Mouse (Mus musculus) heart, embryonic 13.5 days (tissue): Measurements from ENCODE around the gene Dlx3. TPM values are rescaled to one million over a fixed set of nuclear protein-coding genes. Genes with fewer than 3 reads are reported as not detected.

Source experiments
- ATAC-seq: fragments of 200-750 bp; cut with Nextera tagmentation; 2 replicates; pipeline ENCODE4 v1.8.0; 2017; ENCODE audit warnings: moderate TSS enrichment; ENCODE audit not compliant: insufficient number of reproducible peaks, low FRiP score, low TSS enrichment; ENCODE audit errors: extremely low read depth
- H3K27ac ChIP-seq: fragments of 300-500 bp; sonication (generic); replicated peaks from 2 replicates; pipeline ENCODE4 v1.5.1; 2015; ENCODE audit warnings: moderate library complexity, mild to moderate bottlenecking, inconsistent platforms
- H3K27me3 ChIP-seq: fragments of 300-500 bp; sonication (generic); replicated peaks from 2 replicates; pipeline ENCODE4 v1.6.1; 2015; ENCODE audit warnings: mild to moderate bottlenecking, inconsistent platforms
- H3K36me3 ChIP-seq: fragments of 300-500 bp; sonication (generic); 2 replicates; pipeline ENCODE4 v1.6.1; 2015; ENCODE audit warnings: mild to moderate bottlenecking, inconsistent platforms
- H3K4me1 ChIP-seq: fragments of 300-500 bp; sonication (generic); 2 replicates; pipeline ENCODE4 v1.6.1; 2015; ENCODE audit warnings: inconsistent platforms
- H3K4me2 ChIP-seq: fragments of 300-500 bp; sonication (generic); 2 replicates; pipeline ENCODE4 v1.6.1; 2015; ENCODE audit warnings: inconsistent platforms, mild to moderate bottlenecking, moderate library complexity
- H3K4me3 ChIP-seq: fragments of 300-500 bp; sonication (generic); 2 replicates; pipeline ENCODE4 v1.5.1; 2015; ENCODE audit warnings: moderate library complexity, mild to moderate bottlenecking, inconsistent platforms
- H3K9ac ChIP-seq: fragments of 300-500 bp; sonication (generic); 2 replicates; pipeline ENCODE4 v1.6.1; 2015; ENCODE audit warnings: inconsistent platforms, mild to moderate bottlenecking, moderate library complexity
- H3K9me3 ChIP-seq: fragments of 300-500 bp; sonication (generic); 2 replicates; pipeline ENCODE4 v1.6.1; 2016; ENCODE audit warnings: inconsistent platforms
- WGBS: fragments of 180-500 bp; shearing (Covaris S2); methylation state at CpG from one replicate; pipeline ENCODE4 v1.1.7; 2015; ENCODE audit warnings: mixed read lengths; 5-methylcytosine and 5-hydroxymethylcytosine counted together
- polyA plus RNA-seq: library from polyadenylated mRNA; unstranded; fragments of >200 nt; fragmentation: Nextera tagmentation; extraction: Ambion mirVana; gene quantifications from 2 replicates; pipeline ENCODE4 v1.2.1, GENCODE M21; 2015

Dlx3 gene
- polyA plus RNA-seq, 1 experiment from 2014 or later = not detected

DNA sequence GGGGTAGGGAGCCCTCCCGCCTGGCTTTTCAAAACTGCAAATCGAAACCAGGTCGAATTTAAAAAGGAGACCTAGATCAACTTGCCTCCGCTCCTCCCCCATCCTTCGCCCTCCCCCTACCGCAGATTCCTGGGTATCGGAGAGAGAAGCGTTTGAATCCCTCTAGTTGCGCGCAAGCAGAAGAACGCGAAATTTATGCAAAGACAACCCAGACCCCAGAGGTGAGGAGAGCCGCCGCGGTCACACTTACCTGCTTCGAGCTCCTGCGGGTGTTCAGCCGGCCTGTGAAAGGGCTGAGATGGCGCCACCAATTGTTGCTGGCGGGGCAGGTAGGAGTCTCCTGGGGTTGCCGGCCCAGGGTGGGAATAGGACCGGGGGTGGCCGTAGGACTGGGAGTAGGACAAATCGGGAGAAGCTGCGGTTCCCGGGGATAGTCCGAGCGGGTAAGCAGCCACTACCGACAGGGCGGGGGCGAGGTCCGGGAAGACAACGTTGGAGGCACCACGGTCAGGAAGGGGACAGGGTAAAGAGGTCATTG is 25.1 kb downstream of the Dlx3 start:
- under 1% methylated on average over 34 of the region's 34 CpGs for WGBS
- H3K4me2 ChIP-seq = peak overlapping the region; percentile 78
- H3K4me1 ChIP-seq = peaks cover 28% of the 10 kb centered on the region
- peak overlapping the region; percentile 72; the same call in 1 of the 2 replicates for H3K9ac ChIP-seq
- H3K27ac ChIP-seq = no peak overlapping the region
- peaks cover 100% of the 10 kb centered on the region for H3K27me3 ChIP-seq
- no peaks in the 10 kb centered on the region for H3K36me3 ChIP-seq
- no peaks in the 10 kb centered on the region for H3K9me3 ChIP-seq
- peak overlapping the region; percentile 54 for H3K4me3 ChIP-seq
- ATAC-seq = no peak

- Histone ChIP-seq H3K36me3 (no peaks in the 10 kb centered on the region), H3K27me3 (peaks cover 100% of the 10 kb centered on the region), H3K4me1 (peaks cover 37% of the 10 kb centered on the region), H3K9me3 (no peaks in the 10 kb centered on the region), H3K27ac (no peak within 1 kb of the TSS), H3K4me2 (peak within 1 kb of the TSS; percentile 78), H3K4me3 (peak within 1 kb of the TSS; percentile 54), H3K9ac (peak within 1 kb of the TSS; percentile 72)
- 2% methylated on average over 36 of the region's 48 CpGs for WGBS
- no peak for ATAC-seq
Observed at GRCm38 (mm10) chr11:95145851-95146403, 26.0 kb downstream of the Dlx3 start, which contains the start of gene Dlx4. TSS of gene Dlx4 (minus strand) at chr11:95146263.

DNA sequence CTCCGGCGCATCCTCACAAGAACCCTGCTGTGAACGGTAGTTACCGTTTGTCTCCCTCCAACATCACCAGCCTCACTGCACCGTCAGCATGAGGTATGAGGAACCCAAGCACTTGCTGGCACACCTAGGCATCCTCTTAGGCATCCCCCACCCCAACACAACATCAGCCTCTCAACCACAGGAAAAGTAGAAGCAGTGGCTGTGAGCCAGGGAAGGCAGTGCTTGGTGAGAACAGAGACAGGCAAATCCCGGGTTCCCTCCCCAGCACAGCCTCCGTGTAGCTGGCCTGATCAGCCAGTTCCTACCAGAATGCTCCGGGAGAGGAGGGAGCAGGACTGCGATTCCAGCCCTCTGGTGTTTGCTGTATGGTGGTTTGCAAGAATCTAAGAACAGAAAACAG is 28.8 kb downstream of the Dlx3 start:
- ATAC-seq = no peak
- Histone ChIP-seq H3K9ac (no peak overlapping the region), H3K27ac (no peak overlapping the region), H3K4me2 (no peak overlapping the region), H3K4me1 (peaks cover 29% of the 10 kb centered on the region), H3K36me3 (no peaks in the 10 kb centered on the region), H3K4me3 (no peak overlapping the region), H3K9me3 (no peaks in the 10 kb centered on the region), H3K27me3 (peaks cover 100% of the 10 kb centered on the region)
- 3% methylated on average over 9 of the region's 9 CpGs for WGBS

DNA sequence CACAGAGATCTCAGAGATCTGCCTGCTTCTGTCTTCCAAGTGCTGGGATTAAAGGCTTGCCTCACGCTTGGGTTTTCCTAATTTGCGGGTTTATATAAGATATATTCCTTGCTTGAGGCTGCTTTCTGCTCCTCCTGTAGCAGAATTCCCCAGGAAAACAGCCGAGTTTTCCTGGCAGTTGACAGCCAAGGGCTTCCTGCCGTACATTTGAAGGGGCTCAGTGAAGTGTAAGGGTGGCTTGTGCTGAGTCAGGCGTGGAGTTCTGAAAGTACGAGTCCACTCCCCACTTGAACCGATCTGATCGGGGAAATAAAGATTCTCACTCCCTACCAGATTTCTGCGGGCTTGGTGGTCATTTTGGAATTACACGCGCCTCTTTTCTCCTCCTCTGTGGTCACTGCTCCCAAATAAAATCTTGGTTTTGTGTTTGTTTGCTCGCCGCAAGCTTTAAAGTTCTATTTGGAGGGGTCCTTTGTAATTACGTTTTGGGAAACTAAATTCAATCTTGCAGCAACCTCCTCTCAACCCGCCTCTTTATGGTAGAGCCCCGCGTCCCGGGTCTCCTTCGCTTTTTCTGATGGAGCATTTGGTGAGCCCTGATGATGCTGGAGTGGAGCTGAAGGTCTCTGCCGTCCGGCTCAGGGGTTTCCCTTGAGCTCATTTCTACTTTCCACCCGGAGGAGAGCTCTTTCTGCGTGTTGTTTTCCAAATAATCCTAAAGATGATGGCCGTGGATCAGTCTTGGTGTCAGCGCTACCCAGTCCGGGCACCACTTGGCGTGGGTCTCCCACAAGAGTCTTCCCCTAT is 29.7 kb downstream of the Dlx3 start:
- Histone ChIP-seq H3K36me3 (no peaks in the 10 kb centered on the region), H3K27me3 (peaks cover 99% of the 10 kb centered on the region), H3K4me2 (peak overlapping the region; percentile 44), H3K4me3 (peak overlapping the region; percentile 26), H3K27ac (no peak overlapping the region), H3K9ac (no peak overlapping the region), H3K9me3 (no peaks in the 10 kb centered on the region), H3K4me1 (peaks cover 29% of the 10 kb centered on the region)
- 3% methylated on average over 27 of the region's 27 CpGs for WGBS
- ATAC-seq = no peak

GRCm38 (mm10) chr11:95150269-95151049 is 30.5 kb downstream of the Dlx3 start:
- 3% methylated on average over 33 of the region's 33 CpGs for WGBS

DNA sequence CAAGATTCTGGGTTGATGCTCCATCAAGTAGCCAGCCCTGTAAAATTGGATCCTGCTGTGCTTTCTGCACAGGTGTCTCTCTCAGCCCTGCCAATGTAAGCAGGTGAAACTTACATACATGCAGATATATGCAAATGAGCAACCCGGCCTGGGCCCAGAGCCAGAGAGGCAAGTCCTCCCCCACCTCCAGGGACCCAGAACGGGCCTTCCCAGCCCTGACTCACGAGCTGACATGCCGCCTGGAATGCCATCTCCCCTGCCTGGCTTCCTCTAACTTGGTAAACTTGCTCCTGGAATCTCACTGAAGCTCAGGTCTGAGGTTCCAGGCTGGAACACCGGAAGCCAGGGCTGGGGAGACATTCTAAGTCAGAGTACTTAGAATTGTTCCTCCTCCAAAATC is 33.2 kb downstream of the Dlx3 start:
- Histone ChIP-seq H3K9me3 (no peaks in the 10 kb centered on the region), H3K36me3 (no peaks in the 10 kb centered on the region), H3K4me2 (no peak overlapping the region), H3K4me3 (no peak overlapping the region), H3K9ac (no peak overlapping the region), H3K27me3 (peaks cover 99% of the 10 kb centered on the region), H3K4me1 (peaks cover 12% of the 10 kb centered on the region), H3K27ac (no peak overlapping the region)
- 30% methylated on average over 5 of the region's 5 CpGs for WGBS
- no peak for ATAC-seq

More at GRCm38 (mm10) chr11:95150269-95151049, 30.5 kb downstream of the Dlx3 start:
- Histone ChIP-seq H3K4me2 (peak overlapping the region; percentile 44), H3K4me1 (peaks cover 21% of the 10 kb centered on the region), H3K9me3 (no peaks in the 10 kb centered on the region), H3K36me3 (no peaks in the 10 kb centered on the region), H3K9ac (no peak overlapping the region), H3K4me3 (peak overlapping the region; percentile 26), H3K27me3 (peaks cover 99% of the 10 kb centered on the region), H3K27ac (no peak overlapping the region)
- ATAC-seq = no peak

DNA sequence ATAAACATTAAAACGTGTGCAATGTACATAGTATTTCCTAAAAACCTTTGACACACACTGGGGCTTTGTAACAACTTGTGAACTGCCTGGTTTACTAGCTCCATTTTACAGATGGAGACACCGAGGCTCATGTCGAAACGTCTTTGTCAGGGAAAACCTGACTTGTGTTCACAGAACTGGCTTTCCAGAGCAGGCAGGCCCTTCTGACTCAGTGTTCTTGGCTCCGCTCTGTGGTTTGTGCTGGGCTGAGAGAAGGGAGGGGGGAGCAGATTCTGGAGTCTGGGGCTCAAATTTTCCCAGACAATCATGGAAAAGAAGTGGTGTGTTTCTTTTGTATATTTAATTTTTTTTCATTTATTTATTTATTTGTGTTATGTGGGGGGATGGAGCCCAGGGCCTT is 33.8 kb downstream of the Dlx3 start:
- ATAC-seq = no peak

GRCm38 (mm10) chr11:95155511-95155910 is 35.6 kb downstream of the Dlx3 start:
- H3K36me3 ChIP-seq = no peaks in the 10 kb centered on the region
- 68% methylated on average over 2 of the region's 2 CpGs for WGBS
- no peak overlapping the region for H3K4me3 ChIP-seq
- H3K4me2 ChIP-seq = no peak overlapping the region
- no peak overlapping the region for H3K9ac ChIP-seq
- no peak overlapping the region for H3K27ac ChIP-seq
- no peak for ATAC-seq
- peaks cover 4% of the 10 kb centered on the region for H3K4me1 ChIP-seq
- H3K9me3 ChIP-seq = no peaks in the 10 kb centered on the region
- peaks cover 90% of the 10 kb centered on the region for H3K27me3 ChIP-seq

More for the DNA sequence above, 33.8 kb downstream of the Dlx3 start:
- 81% methylated on average over 5 of the region's 5 CpGs for WGBS
- Histone ChIP-seq H3K4me3 (no peak overlapping the region), H3K27me3 (peaks cover 95% of the 10 kb centered on the region), H3K4me1 (peaks cover 12% of the 10 kb centered on the region), H3K4me2 (no peak overlapping the region), H3K27ac (no peak overlapping the region), H3K9ac (no peak overlapping the region), H3K9me3 (no peaks in the 10 kb centered on the region), H3K36me3 (no peaks in the 10 kb centered on the region)

DNA sequence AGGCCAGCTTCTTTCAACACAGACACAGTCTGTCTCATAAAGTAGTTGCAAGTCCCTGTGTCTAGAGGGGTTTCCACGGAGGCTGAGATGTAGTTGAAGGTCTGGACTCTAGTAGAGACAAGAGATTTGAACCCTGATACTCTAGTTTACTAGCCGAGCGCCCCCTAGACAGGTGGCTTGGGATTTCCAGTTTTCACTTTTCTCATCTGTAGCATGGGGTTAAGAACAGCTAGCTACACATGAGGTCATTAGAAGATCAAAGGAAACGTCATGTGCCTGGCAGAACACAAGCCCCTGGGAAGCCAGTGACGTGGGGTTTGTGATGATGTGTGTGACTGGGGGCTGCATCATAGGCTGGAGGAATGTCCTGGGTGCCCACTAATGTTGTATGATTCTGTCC is 37.4 kb downstream of the Dlx3 start:
- no peak overlapping the region for H3K4me2 ChIP-seq
- WGBS = 52% methylated on average over 5 of the region's 5 CpGs
- ATAC-seq = no peak
- H3K27me3 ChIP-seq = peaks cover 82% of the 10 kb centered on the region
- H3K4me3 ChIP-seq = no peak overlapping the region
- no peaks in the 10 kb centered on the region for H3K36me3 ChIP-seq
- no peaks in the 10 kb centered on the region for H3K9me3 ChIP-seq
- no peak overlapping the region for H3K27ac ChIP-seq
- H3K9ac ChIP-seq = no peak overlapping the region
- H3K4me1 ChIP-seq = no peaks in the 10 kb centered on the region

DNA sequence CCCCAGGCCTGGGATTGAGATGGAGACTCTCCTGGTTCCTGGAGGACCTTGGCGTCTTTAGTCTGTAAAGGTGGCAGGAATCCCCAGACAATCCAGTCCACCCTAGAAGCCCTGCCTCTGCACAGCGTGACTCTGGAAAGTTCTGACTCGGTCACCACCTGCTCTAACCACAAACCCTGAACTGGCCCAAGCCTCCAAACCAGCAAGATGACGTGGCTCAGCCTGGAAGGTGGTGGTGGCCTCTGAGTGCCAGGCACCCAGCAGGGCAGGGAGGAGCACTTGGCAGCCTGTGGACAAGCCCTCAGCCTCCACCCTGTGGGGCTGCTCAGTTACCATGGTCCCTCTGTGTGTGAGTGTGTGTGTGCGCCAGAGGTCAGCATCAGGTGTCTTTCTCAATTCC is 38.0 kb downstream of the Dlx3 start:
- WGBS = 74% methylated on average over 5 of the region's 5 CpGs

GRCm38 (mm10) chr11:95159763-95160371 is 39.9 kb downstream of the Dlx3 start:
- no peaks in the 10 kb centered on the region for H3K4me1 ChIP-seq
- no peak for ATAC-seq
- no peaks in the 10 kb centered on the region for H3K36me3 ChIP-seq
- H3K27me3 ChIP-seq = peaks cover 72% of the 10 kb centered on the region
- H3K9ac ChIP-seq = no peak overlapping the region
- WGBS = 74% methylated on average over 8 of the region's 8 CpGs
- no peak overlapping the region for H3K4me2 ChIP-seq
- no peak overlapping the region for H3K4me3 ChIP-seq
- H3K9me3 ChIP-seq = no peaks in the 10 kb centered on the region
- H3K27ac ChIP-seq = no peak overlapping the region

More for the DNA sequence above, 38.0 kb downstream of the Dlx3 start:
- Histone ChIP-seq H3K27ac (no peak overlapping the region), H3K9ac (no peak overlapping the region), H3K36me3 (no peaks in the 10 kb centered on the region), H3K27me3 (peaks cover 81% of the 10 kb centered on the region), H3K4me2 (no peak overlapping the region), H3K9me3 (no peaks in the 10 kb centered on the region), H3K4me1 (no peaks in the 10 kb centered on the region), H3K4me3 (no peak overlapping the region)
- ATAC-seq = no peak
